Mouse (Mus musculus) intestine, embryonic 14.5 days (tissue): ENCODE measurements around the gene Kctd20. TPM values are rescaled to one million over a fixed set of nuclear protein-coding genes. Genes with fewer than 3 reads are reported as not detected.

ENCODE experiments used
- ATAC-seq: fragments of 200-750 bp; cut with Nextera tagmentation; replicated peaks from 2 replicates; pipeline ENCODE4 v1.8.0; 2017; ENCODE audit warnings: low read depth, moderate number of reproducible peaks, moderate TSS enrichment, moderate library complexity; ENCODE audit not compliant: low FRiP score, low TSS enrichment
- DNase-seq: peaks from one replicate; pipeline ENCODE4 v3.0.0-alpha.2; 2018; ENCODE audit warnings: low spot score
- H3K27ac ChIP-seq: fragments of 300-500 bp; sonication (generic); 2 replicates; pipeline ENCODE4 v1.5.1; 2014; ENCODE audit warnings: low read depth, mild to moderate bottlenecking, control low read depth
- H3K27me3 ChIP-seq: fragments of 300-500 bp; sonication (generic); replicated peaks from 2 replicates; pipeline ENCODE4 v1.6.1; 2014; ENCODE audit warnings: low read length, control low read depth; ENCODE audit not compliant: control insufficient read depth, insufficient read depth
- H3K36me3 ChIP-seq: fragments of 300-500 bp; sonication (generic); 2 replicates; pipeline ENCODE4 v1.6.1; 2014; ENCODE audit warnings: low read length, control low read depth; ENCODE audit not compliant: control insufficient read depth, insufficient read depth
- H3K4me1 ChIP-seq: fragments of 300-500 bp; sonication (generic); replicated peaks from 2 replicates; pipeline ENCODE4 v1.6.1; 2014; ENCODE audit warnings: low read length, control low read depth, mixed read lengths; ENCODE audit not compliant: control insufficient read depth, insufficient read depth
- H3K4me2 ChIP-seq: fragments of 300-500 bp; sonication (generic); 2 replicates; pipeline ENCODE4 v1.6.1; 2014; ENCODE audit warnings: low read length
- H3K4me3 ChIP-seq: fragments of 300-500 bp; sonication (generic); 2 replicates; pipeline ENCODE4 v1.5.1; 2014; ENCODE audit warnings: low read depth, low read length, control low read depth, mixed read lengths
- H3K9ac ChIP-seq: fragments of 300-500 bp; sonication (generic); 2 replicates; pipeline ENCODE4 v1.6.1; 2014; ENCODE audit warnings: mild to moderate bottlenecking, low read length
- H3K9me3 ChIP-seq: fragments of 300-500 bp; sonication (generic); 2 replicates; pipeline ENCODE4 v1.6.1; 2016; ENCODE audit warnings: low read length, control low read depth; ENCODE audit not compliant: control insufficient read depth
- WGBS: fragments of 180-500 bp; shearing (Covaris S2); extraction: QIAGEN DNeasy Blood & Tissue Kit; methylation state at CpG from one replicate; pipeline ENCODE4 v1.1.7; 2014; 5-methylcytosine and 5-hydroxymethylcytosine counted together
- polyA plus RNA-seq: library from polyadenylated mRNA; unstranded; fragments of >200 nt; fragmentation: Nextera tagmentation; extraction: Ambion mirVana; gene quantifications from 2 replicates; pipeline ENCODE4 v1.2.1, GENCODE M21; 2014

Gene Kctd20
- polyA plus RNA-seq, 1 experiment from 2014 or later, result 72.6 TPM

DNA sequence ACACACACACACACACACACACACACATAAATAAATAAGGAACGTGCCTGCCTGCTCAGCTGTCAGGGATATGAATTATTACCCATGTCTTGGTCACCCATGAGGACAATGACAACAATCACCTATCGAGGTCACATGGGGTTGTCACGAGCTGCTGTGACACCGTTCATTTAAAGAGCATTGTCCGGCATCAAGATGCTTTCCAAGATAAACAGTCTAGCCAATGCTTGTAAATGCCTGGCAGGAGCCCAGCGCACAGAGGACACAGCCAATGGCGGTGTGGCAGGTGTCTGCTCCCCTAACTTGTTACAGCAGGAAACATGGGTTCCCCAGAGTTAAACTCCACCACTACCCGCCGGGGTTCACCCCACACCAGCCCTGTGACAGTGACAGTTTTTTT lies 23.7 kb upstream of the Kctd20 start:
- Histone ChIP-seq H3K27ac (no peak overlapping the region), H3K36me3 (no peaks in the 10 kb centered on the region), H3K27me3 (no peaks in the 10 kb centered on the region), H3K4me2 (no peak overlapping the region), H3K4me3 (no peak overlapping the region), H3K4me1 (peaks cover 13% of the 10 kb centered on the region; the same call in 1 of the 2 replicates), H3K9ac (no peak overlapping the region), H3K9me3 (no peaks in the 10 kb centered on the region)
- ATAC-seq (no peak), DNase-seq (no peak)
- WGBS, result 76% methylated on average over 9 of the region's 9 CpGs

DNA sequence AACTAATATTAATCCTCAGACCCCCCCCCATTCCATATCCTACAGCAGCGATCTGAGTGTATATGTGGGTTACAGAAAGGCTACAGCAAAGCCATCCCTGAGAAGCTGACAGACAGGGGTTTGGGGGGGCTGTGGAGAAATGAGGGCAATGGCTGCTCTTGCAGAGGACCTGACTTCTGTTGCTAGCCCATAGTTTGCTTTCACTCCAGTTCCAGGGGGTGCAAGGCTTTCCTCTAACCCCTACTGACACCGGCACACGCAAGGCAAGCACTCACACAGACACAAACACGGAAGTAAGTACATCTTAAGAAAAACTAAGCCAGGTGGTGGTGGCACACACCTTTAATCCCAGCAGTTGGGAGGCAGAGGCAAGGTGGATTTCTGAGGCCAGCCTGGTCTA lies 22.4 kb upstream of the Kctd20 start:
- Histone ChIP-seq H3K4me1 (peaks cover 15% of the 10 kb centered on the region; the same call in 1 of the 2 replicates), H3K4me2 (no peak overlapping the region), H3K27me3 (no peaks in the 10 kb centered on the region), H3K9me3 (no peaks in the 10 kb centered on the region), H3K4me3 (no peak overlapping the region), H3K9ac (no peak overlapping the region), H3K36me3 (no peaks in the 10 kb centered on the region), H3K27ac (no peak overlapping the region)
- ATAC-seq (no peak), DNase-seq (no peak)
- WGBS, result 91% methylated on average over 4 of the region's 4 CpGs

DNA sequence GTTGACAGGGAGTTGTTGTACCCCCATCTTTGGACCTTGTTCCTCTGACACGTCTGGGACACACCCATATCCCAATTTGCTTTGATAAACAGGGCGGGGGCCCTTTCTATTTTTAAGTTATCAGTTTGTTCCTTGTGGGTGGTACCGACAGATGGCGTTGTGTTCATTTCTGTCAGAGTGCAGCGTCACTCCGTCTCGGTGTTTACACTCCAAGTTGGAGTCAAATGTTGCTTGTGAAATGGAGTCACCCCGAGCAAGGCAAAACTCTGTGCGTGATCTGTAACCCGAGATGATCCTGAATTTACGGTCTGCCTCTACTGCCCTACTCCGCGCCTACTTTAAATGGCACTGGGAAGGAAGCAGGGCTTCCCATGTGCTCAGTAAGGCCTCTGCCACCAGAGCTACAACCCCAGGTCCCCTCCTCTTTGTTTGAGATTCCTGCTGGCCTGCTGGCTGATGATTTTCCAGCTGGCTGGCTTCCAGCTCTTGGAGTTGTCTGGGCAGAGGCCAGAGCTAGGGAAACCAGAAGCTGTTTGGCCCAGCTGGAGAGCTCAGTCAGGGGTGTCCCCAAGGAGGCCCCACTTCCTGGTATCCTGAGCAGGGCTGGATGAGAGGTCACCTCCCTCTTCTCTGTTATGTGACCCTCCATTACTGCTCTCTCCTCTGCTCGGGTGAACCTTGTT lies 21.2 kb upstream of the Kctd20 start:
- no peaks in the 10 kb centered on the region for H3K9me3 ChIP-seq
- DNase-seq, result peak; percentile 94
- H3K9ac ChIP-seq, result no peak overlapping the region
- ATAC-seq, result peak; percentile 82
- no peaks in the 10 kb centered on the region for H3K36me3 ChIP-seq
- H3K4me3 ChIP-seq, result no peak overlapping the region
- 9% methylated on average over 14 of the region's 14 CpGs for WGBS
- H3K4me1 ChIP-seq, result peaks cover 15% of the 10 kb centered on the region; the same call in 1 of the 2 replicates
- H3K27ac ChIP-seq, result peak overlapping the region; percentile 90
- H3K27me3 ChIP-seq, result no peaks in the 10 kb centered on the region
- peak overlapping the region; percentile 36 for H3K4me2 ChIP-seq

DNA sequence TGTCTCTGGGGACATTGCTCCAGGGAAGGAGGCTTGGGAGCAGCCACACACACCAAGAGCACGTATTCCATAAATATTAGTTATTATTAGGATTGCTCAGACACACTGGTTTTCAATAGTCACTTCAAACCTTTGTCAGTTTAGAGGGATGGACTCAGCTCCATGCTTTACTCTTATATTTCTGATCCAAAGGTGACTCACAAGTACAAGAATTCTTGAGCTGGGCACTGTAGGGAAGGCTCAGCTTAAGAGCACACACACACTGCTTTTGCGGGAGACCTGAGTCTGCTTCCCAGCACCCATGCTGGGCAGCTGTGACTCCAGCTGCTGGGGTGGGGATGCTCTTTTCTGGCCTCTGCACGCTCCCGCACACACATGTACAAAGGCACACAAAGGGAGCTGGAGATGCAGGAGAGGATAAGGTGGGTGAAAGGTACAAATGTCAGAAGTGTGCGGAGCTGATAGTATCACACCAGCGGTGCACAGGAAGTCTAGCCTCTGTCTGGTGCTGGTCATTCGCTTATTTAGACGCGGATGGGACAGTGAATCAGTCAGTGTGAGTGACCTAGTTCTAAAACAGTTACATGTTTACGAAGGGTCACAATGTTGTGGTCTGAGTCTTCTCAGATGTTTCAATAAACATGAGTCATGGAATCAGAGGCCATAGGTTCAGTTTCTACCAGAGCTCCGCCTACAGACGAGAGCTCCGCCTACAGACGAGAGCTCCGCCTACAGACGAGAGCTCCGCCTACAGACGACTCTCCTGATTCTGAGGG lies 20.1 kb upstream of the Kctd20 start:
- no peak for DNase-seq
- H3K36me3 ChIP-seq, result no peaks in the 10 kb centered on the region
- peak overlapping the region; percentile 90 for H3K27ac ChIP-seq
- peaks cover 15% of the 10 kb centered on the region; the same call in 1 of the 2 replicates for H3K4me1 ChIP-seq
- H3K27me3 ChIP-seq, result no peaks in the 10 kb centered on the region
- WGBS, result 87% methylated on average over 18 of the region's 18 CpGs
- H3K4me3 ChIP-seq, result no peak overlapping the region
- no peak overlapping the region for H3K4me2 ChIP-seq
- no peaks in the 10 kb centered on the region for H3K9me3 ChIP-seq
- no peak overlapping the region for H3K9ac ChIP-seq
- ATAC-seq, result no peak

DNA sequence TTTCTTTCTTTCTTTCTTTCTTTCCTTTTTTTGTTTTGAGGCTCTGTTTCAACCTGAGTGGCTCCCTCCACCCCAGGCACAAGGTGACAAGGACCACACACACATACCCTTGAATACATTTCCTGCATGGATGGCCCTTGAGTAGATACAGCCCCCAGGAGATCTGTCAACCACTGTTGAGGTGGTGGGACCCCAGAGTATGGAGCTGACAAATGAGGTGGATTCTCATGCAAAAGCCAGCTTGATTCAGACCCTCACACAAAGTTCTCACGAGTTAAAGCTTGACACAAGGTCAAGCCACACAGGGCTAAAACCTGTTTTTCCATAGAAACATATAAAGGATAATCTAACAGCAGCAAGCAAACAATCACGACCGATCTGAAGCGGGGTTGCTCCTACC lies 19.5 kb upstream of the Kctd20 start:
- Histone ChIP-seq H3K4me2 (no peak overlapping the region), H3K36me3 (no peaks in the 10 kb centered on the region), H3K9me3 (no peaks in the 10 kb centered on the region), H3K27me3 (no peaks in the 10 kb centered on the region), H3K4me3 (no peak overlapping the region), H3K4me1 (peaks cover 15% of the 10 kb centered on the region; the same call in 1 of the 2 replicates), H3K9ac (no peak overlapping the region), H3K27ac (no peak overlapping the region)
- no peak for DNase-seq
- 87% methylated on average over 4 of the region's 4 CpGs for WGBS
- no peak for ATAC-seq

DNA sequence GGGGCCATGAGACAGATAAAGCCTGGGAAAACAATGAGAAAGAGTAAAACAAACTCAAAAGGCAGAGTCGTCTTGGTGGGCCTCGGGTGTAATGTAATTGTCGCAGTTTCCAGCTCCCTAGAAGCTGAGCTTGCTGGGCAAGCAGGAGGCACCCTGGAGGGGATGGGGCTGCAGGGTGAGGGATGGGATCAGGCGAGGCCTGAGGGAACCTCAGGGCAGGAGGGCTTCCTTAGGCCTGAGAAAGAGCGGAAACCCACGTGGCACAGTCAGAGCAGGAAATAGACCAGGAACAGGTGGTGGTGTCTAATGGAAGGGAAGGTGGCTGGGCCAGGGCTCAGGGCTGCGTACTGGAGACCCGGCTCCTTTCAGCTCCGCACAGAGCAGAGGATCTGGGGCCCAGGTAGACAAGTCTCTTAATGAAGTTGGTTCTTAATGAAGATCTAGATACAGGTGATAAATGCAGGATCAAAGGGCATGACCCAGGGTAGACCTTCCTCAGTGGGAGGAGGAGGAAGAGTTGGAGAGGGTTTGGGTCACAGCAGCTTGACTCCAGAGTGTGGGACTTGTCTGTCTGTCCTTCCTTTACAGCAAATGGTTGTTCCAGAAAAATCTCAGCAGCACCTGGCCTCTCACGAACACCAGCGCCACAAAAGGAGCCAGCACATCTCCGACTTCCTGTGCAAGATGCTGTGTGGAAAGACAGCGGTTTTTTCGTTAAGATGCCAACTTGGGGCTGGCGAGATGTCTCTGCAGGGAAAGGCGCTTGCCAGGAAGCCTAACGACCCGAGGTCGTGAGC lies 17.4 kb upstream of the Kctd20 start:
- DNase-seq (no peak), ATAC-seq (no peak)
- H3K27ac ChIP-seq, result no peak overlapping the region
- no peaks in the 10 kb centered on the region for H3K9me3 ChIP-seq
- H3K36me3 ChIP-seq, result no peaks in the 10 kb centered on the region
- H3K4me1 ChIP-seq, result peaks cover 15% of the 10 kb centered on the region; the same call in 1 of the 2 replicates
- no peak overlapping the region for H3K9ac ChIP-seq
- H3K4me2 ChIP-seq, result no peak overlapping the region
- no peaks in the 10 kb centered on the region for H3K27me3 ChIP-seq
- no peak overlapping the region for H3K4me3 ChIP-seq
- WGBS, result 73% methylated on average over 19 of the region's 19 CpGs

DNA sequence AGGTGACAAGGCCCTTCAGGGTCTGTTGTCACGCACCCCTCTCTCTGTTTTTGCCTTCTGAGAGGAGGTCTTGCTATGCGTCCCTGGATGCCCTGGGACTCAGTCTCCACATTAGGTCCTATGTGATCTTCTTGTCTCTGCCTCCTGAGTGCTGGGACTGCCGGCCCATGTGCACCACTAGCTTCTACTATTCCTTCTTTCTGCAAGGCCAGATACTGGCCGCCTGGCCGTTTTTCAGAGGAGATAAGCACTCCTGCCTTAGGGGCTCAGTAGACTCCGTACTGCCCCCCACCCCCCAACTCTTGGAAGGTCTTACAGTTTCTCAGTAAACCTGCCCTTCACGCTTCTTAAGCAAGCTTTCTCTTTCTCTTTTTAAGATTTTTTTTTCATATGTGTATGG lies 15.6 kb upstream of the Kctd20 start:
- Histone ChIP-seq H3K9me3 (no peaks in the 10 kb centered on the region), H3K4me3 (no peak overlapping the region), H3K4me2 (no peak overlapping the region), H3K27me3 (no peaks in the 10 kb centered on the region), H3K36me3 (no peaks in the 10 kb centered on the region), H3K9ac (no peak overlapping the region), H3K4me1 (0 out of 2 replicates have a peak, but pooled peaks cover 2% of the 10 kb centered on the region), H3K27ac (no peak overlapping the region)
- 88% methylated on average over 7 of the region's 7 CpGs for WGBS
- no peak for ATAC-seq
- DNase-seq, result no peak

DNA sequence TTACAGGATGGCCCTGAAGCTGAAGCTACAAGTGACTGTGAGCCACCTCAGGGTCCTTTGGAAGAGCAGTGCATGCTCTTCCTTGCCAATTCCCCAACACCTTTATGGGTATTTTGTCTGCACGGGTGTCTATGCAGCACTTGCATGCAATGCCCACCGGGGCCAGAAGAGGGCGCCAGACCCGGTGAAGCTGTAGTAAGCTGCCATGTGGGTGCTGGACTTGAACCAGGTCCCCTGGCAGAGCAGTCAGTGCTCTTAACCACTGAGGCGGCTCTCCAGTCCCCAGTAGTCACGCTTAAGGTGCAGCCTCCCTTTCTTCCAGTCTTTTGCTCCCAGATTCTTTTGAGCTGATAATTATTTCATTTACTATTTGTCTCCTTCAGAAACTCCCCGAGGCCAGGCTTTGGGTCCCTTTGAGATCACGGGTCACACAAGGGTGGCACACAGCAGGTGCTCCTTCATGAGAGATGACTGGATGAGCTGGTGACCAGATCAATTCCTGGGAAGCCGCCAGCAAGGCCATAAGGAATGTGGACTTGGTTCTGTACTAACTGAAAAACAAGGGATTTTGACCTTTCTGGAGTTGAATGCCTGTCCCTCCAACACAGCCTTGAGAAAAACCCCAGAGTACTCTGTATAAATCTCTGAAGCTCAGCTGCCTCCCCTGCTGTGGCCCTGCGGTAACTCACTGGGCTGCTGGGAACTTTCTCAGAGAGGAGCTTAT lies 15.0 kb upstream of the Kctd20 start:
- 84% methylated on average over 10 of the region's 10 CpGs for WGBS
- no peak overlapping the region for H3K4me2 ChIP-seq
- no peak overlapping the region for H3K27ac ChIP-seq
- H3K36me3 ChIP-seq, result no peaks in the 10 kb centered on the region
- ATAC-seq (no peak), DNase-seq (no peak)
- no peaks in the 10 kb centered on the region for H3K9me3 ChIP-seq
- no peaks in the 10 kb centered on the region for H3K27me3 ChIP-seq
- no peak overlapping the region for H3K9ac ChIP-seq
- no peak overlapping the region for H3K4me3 ChIP-seq
- 0 out of 2 replicates have a peak, but pooled peaks cover 2% of the 10 kb centered on the region for H3K4me1 ChIP-seq
